Mouse (Mus musculus) forebrain, embryonic 15.5 days (tissue): Measurements from ENCODE around the gene Zfp64. TPM values are rescaled to one million over a fixed set of nuclear protein-coding genes. Genes with fewer than 3 reads are reported as not detected.

ENCODE experiments used
- ATAC-seq: fragments of 200-750 bp; cut with Nextera tagmentation; replicated peaks from 2 replicates; pipeline ENCODE4 v1.8.0; 2017; ENCODE audit warnings: mild to moderate bottlenecking, moderate TSS enrichment, moderate library complexity
- H3K27ac ChIP-seq: fragments of 300-500 bp; sonication (generic); replicated peaks from 2 replicates; pipeline ENCODE4 v1.5.1; 2015; ENCODE audit warnings: mild to moderate bottlenecking, inconsistent platforms
- H3K27me3 ChIP-seq: fragments of 300-500 bp; sonication (generic); 2 replicates; pipeline ENCODE4 v1.6.1; 2015; ENCODE audit warnings: inconsistent platforms
- H3K36me3 ChIP-seq: fragments of 300-500 bp; sonication (generic); 2 replicates; pipeline ENCODE4 v1.6.1; 2015; ENCODE audit warnings: mild to moderate bottlenecking, inconsistent platforms
- H3K4me1 ChIP-seq: fragments of 300-500 bp; sonication (generic); 2 replicates; pipeline ENCODE4 v1.6.1; 2015; ENCODE audit warnings: inconsistent platforms
- H3K4me2 ChIP-seq: fragments of 300-500 bp; sonication (generic); replicated peaks from 2 replicates; pipeline ENCODE4 v1.6.1; 2015; ENCODE audit warnings: mild to moderate bottlenecking, inconsistent platforms
- H3K4me3 ChIP-seq: fragments of 300-500 bp; sonication (generic); 2 replicates; pipeline ENCODE4 v1.5.1; 2015; ENCODE audit warnings: mild to moderate bottlenecking, inconsistent platforms
- H3K9ac ChIP-seq: fragments of 300-500 bp; sonication (generic); replicated peaks from 2 replicates; pipeline ENCODE4 v1.6.1; 2015; ENCODE audit warnings: mild to moderate bottlenecking, inconsistent platforms
- H3K9me3 ChIP-seq: fragments of 300-500 bp; sonication (generic); 2 replicates; pipeline ENCODE4 v1.6.1; 2016; ENCODE audit warnings: inconsistent platforms
- WGBS: fragments of 180-500 bp; shearing (Covaris S2); methylation state at CpG from one replicate; pipeline ENCODE4 v1.1.7; 2015; ENCODE audit warnings: mixed read lengths; 5-methylcytosine and 5-hydroxymethylcytosine counted together
- polyA plus RNA-seq: library from polyadenylated mRNA; unstranded; fragments of >200 nt; fragmentation: Nextera tagmentation; extraction: Ambion mirVana; gene quantifications from 2 replicates; pipeline ENCODE4 v1.2.1, GENCODE M21; 2015

The Zfp64 gene
- polyA plus RNA-seq, 1 experiment from 2014 or later: 30.5 TPM

DNA sequence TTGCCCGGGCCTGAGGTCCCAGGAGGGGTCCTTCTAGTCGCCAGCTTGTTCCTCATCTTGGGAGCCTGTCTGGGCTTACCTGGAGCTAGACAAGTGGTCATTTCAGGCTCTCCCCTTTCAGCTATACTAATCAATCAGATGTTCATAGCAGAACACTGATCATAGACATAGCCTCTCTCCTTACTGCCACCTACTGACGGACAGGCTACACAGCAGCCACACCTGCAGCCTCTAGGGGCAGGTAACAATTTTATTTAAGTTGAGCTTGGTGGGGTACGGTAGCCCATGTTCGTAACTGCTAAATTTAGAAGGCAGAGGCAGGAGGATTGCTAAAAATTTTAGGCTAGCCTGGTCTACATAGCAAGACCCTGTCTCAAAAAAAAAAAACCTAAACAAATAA is 73.5 kb downstream of the Zfp64 start:
- no peaks in the 10 kb centered on the region for H3K4me1 ChIP-seq

GRCm38 (mm10) chr2:168879573-168879972 is 75.8 kb downstream of the Zfp64 start:
- no peak overlapping the region for H3K9ac ChIP-seq
- H3K4me3 ChIP-seq: no peak overlapping the region
- no peaks in the 10 kb centered on the region for H3K9me3 ChIP-seq
- H3K27ac ChIP-seq: no peak overlapping the region
- H3K4me1 ChIP-seq: no peaks in the 10 kb centered on the region
- no peak overlapping the region for H3K4me2 ChIP-seq
- whole genome bisulfite sequencing: 87% methylated on average over 10 of the region's 10 CpGs
- H3K27me3 ChIP-seq: no peaks in the 10 kb centered on the region
- ATAC-seq: no peak
- no peaks in the 10 kb centered on the region for H3K36me3 ChIP-seq

More for the DNA sequence above, 73.5 kb downstream of the Zfp64 start:
- Histone ChIP-seq H3K4me2 (no peak overlapping the region), H3K27me3 (no peaks in the 10 kb centered on the region), H3K36me3 (no peaks in the 10 kb centered on the region), H3K27ac (no peak overlapping the region), H3K9ac (no peak overlapping the region), H3K4me3 (no peak overlapping the region), H3K9me3 (no peaks in the 10 kb centered on the region)
- 53% methylated on average over 5 of the region's 5 CpGs for WGBS
- ATAC-seq: no peak

- no peaks in the 10 kb centered on the region for H3K36me3 ChIP-seq
Observed at GRCm38 (mm10) chr2:168878708-168879107, 76.7 kb downstream of the Zfp64 start.

DNA sequence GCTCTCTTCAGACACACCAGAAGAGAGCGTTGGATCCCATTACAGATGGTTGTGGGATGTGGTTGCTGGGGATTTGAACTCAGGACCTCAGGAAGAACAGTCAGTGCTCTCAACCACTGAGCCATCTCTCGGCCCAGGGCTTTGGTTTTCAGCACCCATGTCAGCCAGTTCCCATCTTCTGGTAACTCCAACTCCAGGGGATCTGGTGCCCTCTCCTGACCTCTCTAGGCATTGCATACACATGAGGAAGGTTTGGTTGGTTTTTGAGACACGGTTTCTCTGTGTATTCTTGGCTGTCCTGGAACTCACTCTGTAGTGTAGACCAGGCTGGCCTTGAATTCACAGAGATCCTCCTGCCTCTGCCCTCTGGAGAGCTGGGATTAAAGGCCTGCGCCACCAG is 77.2 kb downstream of the Zfp64 start:
- 83% methylated on average over 4 of the region's 4 CpGs for WGBS
- no peak for ATAC-seq

More at GRCm38 (mm10) chr2:168878708-168879107, 76.7 kb downstream of the Zfp64 start:
- ATAC-seq: no peak
- Histone ChIP-seq H3K9ac (no peak overlapping the region), H3K27ac (no peak overlapping the region), H3K4me3 (no peak overlapping the region), H3K27me3 (no peaks in the 10 kb centered on the region), H3K9me3 (no peaks in the 10 kb centered on the region), H3K4me1 (no peaks in the 10 kb centered on the region), H3K4me2 (no peak overlapping the region)
- 84% methylated on average over 8 of the region's 8 CpGs for WGBS

GRCm38 (mm10) chr2:168876631-168877030 is 78.8 kb downstream of the Zfp64 start:
- H3K4me1 ChIP-seq: peaks cover 9% of the 10 kb centered on the region
- no peaks in the 10 kb centered on the region for H3K27me3 ChIP-seq
- ATAC-seq: no peak
- no peak overlapping the region for H3K4me3 ChIP-seq
- H3K9ac ChIP-seq: no peak overlapping the region
- H3K36me3 ChIP-seq: no peaks in the 10 kb centered on the region
- no peaks in the 10 kb centered on the region for H3K9me3 ChIP-seq
- WGBS: 86% methylated on average over 10 of the region's 10 CpGs
- H3K4me2 ChIP-seq: no peak overlapping the region
- H3K27ac ChIP-seq: no peak overlapping the region

More for the DNA sequence above, 77.2 kb downstream of the Zfp64 start:
- Histone ChIP-seq H3K4me2 (no peak overlapping the region), H3K9me3 (no peaks in the 10 kb centered on the region), H3K9ac (no peak overlapping the region), H3K27ac (no peak overlapping the region), H3K4me1 (no peaks in the 10 kb centered on the region), H3K36me3 (no peaks in the 10 kb centered on the region), H3K27me3 (no peaks in the 10 kb centered on the region), H3K4me3 (no peak overlapping the region)

DNA sequence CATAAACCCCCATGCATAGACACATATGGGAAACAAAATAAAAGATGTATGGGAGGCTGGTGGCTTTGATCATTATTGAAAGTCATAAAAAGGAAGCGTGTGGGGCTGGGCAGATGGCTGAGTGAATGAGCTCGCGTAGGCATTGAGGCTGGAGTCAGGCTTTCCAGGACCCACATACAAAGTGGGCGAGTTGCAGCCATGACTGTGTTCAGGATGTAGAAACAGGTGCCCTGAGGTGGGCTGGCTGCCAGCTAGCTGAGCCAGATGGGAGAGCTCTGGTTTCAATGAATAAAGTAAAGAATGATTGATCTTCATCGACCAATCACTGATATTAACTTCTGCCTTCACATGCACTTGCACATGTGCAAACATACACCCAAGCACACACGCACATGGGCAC is 80.9 kb downstream of the Zfp64 start:
- Histone ChIP-seq H3K36me3 (no peaks in the 10 kb centered on the region), H3K4me2 (no peak overlapping the region), H3K9ac (no peak overlapping the region), H3K9me3 (no peaks in the 10 kb centered on the region), H3K27me3 (no peaks in the 10 kb centered on the region), H3K4me3 (no peak overlapping the region), H3K4me1 (peaks cover 9% of the 10 kb centered on the region), H3K27ac (no peak overlapping the region)
- no peak for ATAC-seq
- WGBS: 77% methylated on average over 6 of the region's 6 CpGs

DNA sequence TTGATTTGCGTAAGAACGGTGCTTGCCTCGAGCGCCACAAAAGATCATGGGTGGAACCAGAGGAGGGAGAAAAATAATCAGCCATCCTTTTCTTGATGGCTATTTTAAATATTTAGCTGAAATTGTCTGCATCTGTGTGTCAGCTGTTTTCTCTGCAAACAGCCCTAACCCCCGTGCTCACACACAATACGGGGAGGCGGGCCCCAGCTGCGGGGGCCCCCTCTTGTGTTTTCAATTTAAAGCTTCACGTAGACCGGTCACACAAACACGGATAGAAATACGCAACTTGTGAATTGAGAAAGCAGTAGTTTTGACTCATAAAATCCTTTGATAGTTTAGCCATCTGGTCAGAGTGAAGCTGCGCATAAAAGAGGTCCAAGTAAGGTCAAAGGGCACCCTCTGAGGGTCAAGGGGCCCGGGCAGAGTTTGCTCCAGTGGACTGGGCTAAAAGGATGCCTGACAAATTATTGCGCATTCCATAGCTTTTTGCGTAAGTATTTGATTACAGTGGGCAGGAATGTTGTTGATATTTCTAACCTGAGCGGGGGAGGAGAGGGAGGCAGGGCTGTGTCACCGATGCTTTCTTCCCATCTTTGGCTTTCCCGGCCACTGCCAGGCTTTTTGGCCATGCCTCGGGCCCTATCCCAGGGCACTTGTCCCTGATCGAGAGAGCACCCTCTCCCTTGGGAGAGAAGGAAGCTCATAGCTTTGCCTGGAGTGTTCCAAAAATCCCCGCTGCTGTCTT is 83.4 kb downstream of the Zfp64 start:
- ATAC-seq: no peak
- Histone ChIP-seq H3K36me3 (no peaks in the 10 kb centered on the region), H3K27me3 (no peaks in the 10 kb centered on the region), H3K9ac (no peak overlapping the region), H3K9me3 (no peaks in the 10 kb centered on the region), H3K4me3 (no peak overlapping the region), H3K4me2 (peak overlapping the region; percentile 16), H3K4me1 (peaks cover 9% of the 10 kb centered on the region), H3K27ac (no peak overlapping the region)
- WGBS: 22% methylated on average over 22 of the region's 22 CpGs

DNA sequence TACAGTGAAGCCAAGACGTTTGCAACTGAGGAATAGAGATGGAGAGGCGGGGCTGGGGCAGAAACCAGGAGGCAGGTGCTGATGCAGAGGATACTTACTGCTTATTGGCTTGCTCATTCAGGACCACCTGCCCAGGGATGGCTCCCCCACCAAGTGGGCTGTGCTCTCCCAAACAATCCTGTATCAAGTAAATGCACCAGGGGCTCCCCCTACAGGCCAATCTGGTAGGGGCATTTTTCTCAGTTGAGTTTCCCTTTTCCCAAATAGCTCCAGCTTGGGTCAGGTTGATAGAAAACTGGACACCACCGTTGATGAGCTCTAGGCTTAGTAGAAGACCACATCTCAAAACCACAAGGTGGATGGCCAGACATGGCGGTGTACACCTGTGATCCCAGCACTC is 84.9 kb downstream of the Zfp64 start:
- Histone ChIP-seq H3K27ac (no peak overlapping the region), H3K27me3 (no peaks in the 10 kb centered on the region), H3K4me2 (no peak overlapping the region), H3K4me3 (no peak overlapping the region), H3K9me3 (no peaks in the 10 kb centered on the region), H3K9ac (no peak overlapping the region), H3K36me3 (no peaks in the 10 kb centered on the region), H3K4me1 (peaks cover 9% of the 10 kb centered on the region)
- no peak for ATAC-seq
- 68% methylated on average over 4 of the region's 4 CpGs for WGBS

DNA sequence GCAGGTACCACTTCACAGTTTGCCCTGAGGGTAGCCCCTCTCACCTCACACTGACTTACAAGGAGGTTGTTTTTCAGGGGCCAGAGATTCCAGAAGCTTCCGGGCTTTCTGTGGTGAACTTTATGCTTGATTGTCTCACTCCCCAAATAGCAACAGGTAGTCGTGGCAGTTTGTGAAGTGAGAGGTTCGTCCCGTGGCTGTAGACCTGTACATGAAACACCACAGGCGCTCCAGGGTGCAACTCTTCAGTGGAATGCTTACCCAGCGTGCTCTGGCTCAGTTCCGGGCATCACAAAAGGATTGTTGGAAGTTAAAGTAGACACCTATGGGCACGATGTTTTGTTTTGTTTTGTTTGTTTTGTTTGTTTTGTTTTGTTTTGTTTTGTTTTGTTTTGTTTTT is 88.4 kb downstream of the Zfp64 start:
- H3K4me3 ChIP-seq: no peak overlapping the region
- 85% methylated on average over 8 of the region's 8 CpGs for WGBS
- no peak for ATAC-seq
- H3K9ac ChIP-seq: no peak overlapping the region
- peaks cover under 1% of the 10 kb centered on the region; the same call in 1 of the 2 replicates for H3K4me1 ChIP-seq
- H3K36me3 ChIP-seq: no peaks in the 10 kb centered on the region
- no peak overlapping the region for H3K4me2 ChIP-seq
- H3K27me3 ChIP-seq: no peaks in the 10 kb centered on the region
- no peaks in the 10 kb centered on the region for H3K9me3 ChIP-seq
- H3K27ac ChIP-seq: no peak overlapping the region

DNA sequence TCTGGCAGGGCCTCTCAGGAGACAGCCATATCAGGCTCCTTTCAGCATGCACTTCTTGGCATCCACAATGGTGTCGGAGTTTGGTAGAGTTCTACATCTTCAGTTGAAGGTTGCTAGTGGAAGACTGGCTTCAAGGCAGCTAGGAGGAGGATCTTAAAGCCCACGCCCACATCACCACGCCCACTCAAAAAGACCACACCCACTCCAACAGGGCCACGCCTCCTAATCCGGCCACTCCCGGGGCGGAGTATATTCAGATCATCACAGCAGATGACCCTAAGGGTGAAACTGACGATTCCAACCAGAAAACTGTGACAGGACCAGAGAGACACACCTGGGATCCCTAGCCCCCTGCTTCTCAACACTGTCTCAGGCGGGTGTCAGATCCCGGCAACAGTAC is 89.0 kb downstream of the Zfp64 start:
- Histone ChIP-seq H3K4me2 (no peak overlapping the region), H3K4me3 (no peak overlapping the region), H3K27me3 (no peaks in the 10 kb centered on the region), H3K36me3 (no peaks in the 10 kb centered on the region), H3K4me1 (no peaks in the 10 kb centered on the region), H3K9me3 (no peaks in the 10 kb centered on the region), H3K27ac (no peak overlapping the region), H3K9ac (no peak overlapping the region)
- 84% methylated on average over 10 of the region's 10 CpGs for WGBS
- ATAC-seq: no peak

DNA sequence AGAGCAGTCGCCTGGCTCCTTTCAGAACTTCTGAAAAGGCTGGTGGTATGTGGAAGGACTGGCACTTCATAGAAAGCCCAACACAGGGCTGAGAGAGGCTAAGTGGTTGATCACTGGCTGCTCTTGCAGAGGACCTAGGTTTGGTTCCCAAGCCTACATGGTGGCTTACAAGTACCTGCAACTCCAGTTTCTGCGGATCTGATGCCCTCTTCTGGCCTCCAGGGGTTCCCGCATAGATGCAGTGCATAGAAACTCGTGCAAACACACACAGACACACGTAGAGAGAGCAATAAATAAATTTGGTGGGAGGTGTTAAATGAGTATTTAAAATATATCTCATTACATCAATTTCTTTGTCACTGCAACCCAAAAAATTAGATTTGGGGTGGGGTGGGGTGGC is 90.5 kb downstream of the Zfp64 start:
- H3K4me1 ChIP-seq: peaks cover 11% of the 10 kb centered on the region
- H3K27ac ChIP-seq: no peak overlapping the region
- ATAC-seq: no peak
- no peaks in the 10 kb centered on the region for H3K9me3 ChIP-seq
- H3K4me3 ChIP-seq: no peak overlapping the region
- whole genome bisulfite sequencing: 78% methylated on average over 5 of the region's 5 CpGs
- no peaks in the 10 kb centered on the region for H3K36me3 ChIP-seq
- H3K9ac ChIP-seq: no peak overlapping the region
- no peak overlapping the region for H3K4me2 ChIP-seq
- H3K27me3 ChIP-seq: no peaks in the 10 kb centered on the region

GRCm38 (mm10) chr2:168862694-168863093 is 92.7 kb downstream of the Zfp64 start:
- Histone ChIP-seq H3K27me3 (no peaks in the 10 kb centered on the region), H3K4me2 (no peak overlapping the region), H3K27ac (no peak overlapping the region), H3K4me3 (no peak overlapping the region), H3K4me1 (peaks cover 14% of the 10 kb centered on the region), H3K9me3 (no peaks in the 10 kb centered on the region), H3K9ac (no peak overlapping the region), H3K36me3 (no peaks in the 10 kb centered on the region)
- ATAC-seq: no peak
- 33% methylated on average over 4 of the region's 4 CpGs for WGBS
